Mouse (Mus musculus) embryonic fibroblast, embryonic 13.5 days (primary cell): ENCODE measurements around the gene Pex6. TPM values are rescaled to one million over a fixed set of nuclear protein-coding genes. Genes with fewer than 3 reads are reported as not detected.

Experiments
- H3K27ac ChIP-seq: 2 replicates; pipeline ENCODE4 v1.5.1; 2012; ENCODE audit warnings: low read length, control low read depth, inconsistent platforms; ENCODE audit not compliant: insufficient read depth
- H3K4me1 ChIP-seq: 2 replicates; pipeline ENCODE4 v1.6.1; 2011; ENCODE audit warnings: low read length; ENCODE audit not compliant: control insufficient read depth, insufficient read depth
- H3K4me3 ChIP-seq: 2 replicates; pipeline ENCODE4 v1.5.1; 2011; ENCODE audit warnings: mild to moderate bottlenecking, control low read depth, low read length; ENCODE audit not compliant: insufficient read depth
- CTCF ChIP-seq: IDR thresholded peaks from 2 replicates; pipeline ENCODE4 v1.5.1; 2011; ENCODE audit warnings: mild to moderate bottlenecking, control low read depth, low read length, moderate library complexity, borderline replicate concordance; ENCODE audit not compliant: insufficient read depth
- POLR2A ChIP-seq: IDR thresholded peaks from 2 replicates; pipeline ENCODE4 v1.6.1; 2011; ENCODE audit warnings: low read depth, mild to moderate bottlenecking, control low read depth, low read length, moderate library complexity
- polyA plus RNA-seq: library from polyadenylated mRNA; stranded (reverse); fragments of >200 nt; gene quantifications from 2 replicates; pipeline ENCODE4 v1.2.4, GENCODE M21; 2011; ENCODE audit warnings: low read depth; ENCODE audit not compliant: missing spikeins, insufficient read length

Gene Pex6
- polyA plus RNA-seq, 1 experiment, result 13.1 TPM

DNA sequence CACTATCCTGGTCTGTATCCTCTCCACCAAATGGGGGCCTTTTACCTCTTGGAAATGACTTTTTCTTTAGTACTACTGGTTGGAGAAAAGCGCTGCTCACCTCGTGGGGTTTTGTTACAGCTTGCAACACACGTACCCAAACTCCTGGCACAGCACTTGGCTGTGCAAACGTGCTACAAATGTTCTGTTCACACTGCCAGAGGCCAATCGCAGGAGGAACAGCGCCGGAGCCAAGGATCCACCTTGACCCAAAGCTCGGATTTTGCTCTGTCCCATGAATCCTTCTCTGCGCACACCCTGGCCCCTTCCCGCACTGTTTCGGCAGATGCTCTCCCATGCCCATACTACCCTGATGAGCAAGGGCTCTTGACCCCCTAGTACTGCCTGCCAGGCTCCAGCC lies 17.2 kb downstream of the Pex6 start:
- no peak overlapping the region for H3K27ac ChIP-seq
- TF ChIP-seq POLR2A (no peak), CTCF (no peak)
- no peak overlapping the region for H3K4me3 ChIP-seq
- H3K4me1 ChIP-seq, result no peaks in the 10 kb centered on the region

DNA sequence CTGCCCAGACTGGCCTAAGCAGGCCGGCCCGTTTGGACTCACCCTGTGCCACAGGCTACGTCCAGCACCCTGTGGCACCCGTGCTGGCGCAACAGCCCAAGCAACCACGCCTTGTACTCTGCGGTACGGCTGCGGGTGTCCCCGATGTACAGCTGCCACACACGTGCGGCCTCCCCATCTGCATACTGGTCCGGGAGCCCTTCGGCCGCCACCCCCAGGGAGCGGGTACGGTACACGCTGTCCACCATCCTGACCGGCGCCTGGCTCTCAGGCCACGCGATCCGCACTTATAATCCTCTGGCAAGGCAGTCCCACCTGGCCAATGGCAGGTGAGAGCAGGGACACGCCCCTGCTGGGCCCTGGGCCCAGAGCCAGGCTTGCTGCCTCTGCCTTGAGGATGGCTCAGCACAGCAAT lies 17.6 kb downstream of the Pex6 start, which contains the start of gene Gnmt:
Gene Gnmt, minus strand, starts transcription at position 265 of the 415 bp plus-strand sequence.
- Histone ChIP-seq H3K4me3 (no peak within 1 kb of the TSS), H3K4me1 (no peaks in the 10 kb centered on the region), H3K27ac (no peak within 1 kb of the TSS)
- no peak for TF ChIP-seq POLR2A
- TF ChIP-seq CTCF, result no peak

DNA sequence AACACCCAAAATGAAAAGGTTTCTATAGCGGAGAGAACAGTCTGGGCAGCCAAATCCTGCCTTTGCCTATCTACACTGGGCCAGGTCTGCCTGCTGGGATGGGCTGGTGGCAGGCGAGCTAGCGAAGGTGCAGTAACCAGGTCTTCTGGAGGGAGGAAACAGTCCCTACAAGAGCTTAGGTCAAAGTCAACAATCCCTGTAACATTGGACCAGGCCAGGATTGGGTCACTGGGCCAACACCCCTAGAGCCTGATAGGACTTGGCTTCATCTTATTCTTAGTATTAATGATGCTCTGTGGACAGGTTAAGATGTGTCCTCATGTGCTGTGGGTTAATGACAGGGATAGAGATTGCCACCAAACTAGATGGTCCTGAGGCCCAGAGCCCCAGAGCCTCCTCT lies 22.8 kb downstream of the Pex6 start:
- TF ChIP-seq POLR2A (no peak), CTCF (no peak)
- Histone ChIP-seq H3K4me3 (no peak overlapping the region), H3K27ac (no peak overlapping the region), H3K4me1 (no peaks in the 10 kb centered on the region)

DNA sequence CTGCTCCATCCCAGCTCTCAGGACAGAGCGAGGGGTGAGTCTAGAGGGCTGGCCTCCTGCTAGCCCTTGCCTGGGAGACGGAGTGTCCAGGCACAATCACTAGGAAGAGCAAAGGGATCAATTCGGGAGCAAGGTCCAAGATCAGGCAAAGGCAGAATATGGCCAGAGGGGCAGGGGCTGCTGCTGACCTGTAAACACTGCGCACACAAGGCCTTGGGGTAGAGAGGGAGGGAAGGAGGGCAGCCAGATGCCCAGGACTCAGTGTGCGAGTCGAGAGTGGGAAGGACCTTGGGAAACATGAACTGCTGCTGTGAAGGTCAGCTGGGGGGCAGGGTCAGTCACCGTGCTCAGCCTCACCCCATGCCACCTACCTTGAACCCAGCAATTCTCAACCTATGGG lies 24.0 kb downstream of the Pex6 start:
- TF ChIP-seq POLR2A, result no peak
- TF ChIP-seq CTCF, result no peak
- no peak overlapping the region for H3K4me3 ChIP-seq
- no peaks in the 10 kb centered on the region for H3K4me1 ChIP-seq
- H3K27ac ChIP-seq, result no peak overlapping the region

DNA sequence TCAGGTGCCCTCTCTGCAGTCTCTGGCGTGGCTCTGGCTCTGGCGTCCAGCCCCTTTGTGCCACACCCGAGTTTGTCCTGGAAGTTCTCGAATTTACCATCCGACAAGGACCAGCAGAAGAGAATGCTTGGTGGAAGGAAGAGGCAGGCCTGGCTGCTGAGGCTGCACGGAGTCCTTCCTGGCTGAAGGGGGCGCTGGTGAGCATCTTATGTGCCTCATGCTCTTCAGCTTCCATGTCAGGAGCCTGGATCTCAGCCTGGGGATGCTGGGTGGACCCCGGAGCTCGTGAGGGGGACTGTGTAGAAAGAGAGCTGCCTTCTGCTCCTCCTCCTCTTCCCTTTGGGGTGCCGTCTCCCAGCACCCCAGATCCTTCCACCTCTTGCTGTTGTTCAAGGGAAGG lies 24.9 kb downstream of the Pex6 start:
- H3K4me1 ChIP-seq, result no peaks in the 10 kb centered on the region
- TF ChIP-seq POLR2A (no peak), CTCF (peak; percentile 33; the same call in 1 of the 2 replicates)
- H3K4me3 ChIP-seq, result no peak overlapping the region
- no peak overlapping the region for H3K27ac ChIP-seq

DNA sequence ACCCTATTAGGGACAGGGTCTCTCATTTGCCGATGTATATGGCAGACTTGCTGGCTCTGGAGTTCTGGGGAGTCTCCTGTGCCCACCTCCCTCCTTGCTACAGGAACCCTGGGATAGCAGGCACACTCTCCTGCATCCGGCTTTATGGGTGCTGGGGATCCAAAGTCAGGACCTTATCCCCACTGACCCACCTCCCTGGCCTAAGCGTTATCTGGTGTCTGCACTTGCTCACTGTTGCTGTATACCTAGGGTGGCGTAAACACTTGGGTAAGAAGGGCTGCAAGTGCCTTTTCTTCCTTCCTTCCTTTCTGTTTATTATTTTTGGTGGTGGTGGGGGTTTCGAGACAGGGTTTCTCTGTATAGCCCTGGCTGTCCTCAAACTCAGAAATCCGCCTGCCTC lies 30.0 kb downstream of the Pex6 start:
- Histone ChIP-seq H3K4me3 (no peak overlapping the region), H3K27ac (no peak overlapping the region), H3K4me1 (no peaks in the 10 kb centered on the region)
- no peak for TF ChIP-seq POLR2A
- TF ChIP-seq CTCF, result no peak

DNA sequence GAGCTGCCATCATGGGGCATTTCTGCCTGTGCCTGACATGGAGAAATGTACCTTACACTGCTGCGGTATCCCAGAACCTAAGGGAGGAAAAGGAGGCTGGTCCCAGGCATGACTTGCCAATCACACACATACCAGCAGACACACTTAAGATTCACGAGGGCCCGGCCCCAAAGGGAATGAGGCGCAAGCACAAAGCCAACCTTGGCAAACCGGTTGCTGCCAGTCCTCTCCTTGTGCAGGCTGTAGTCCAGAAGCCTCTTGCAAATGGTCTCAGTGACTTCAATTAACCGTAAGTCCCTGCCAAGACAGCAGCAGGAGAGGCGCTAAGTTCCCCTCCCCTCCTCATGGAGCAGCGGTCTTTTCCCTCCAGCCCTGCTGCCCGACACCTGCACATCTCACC lies 31.7 kb downstream of the Pex6 start:
- H3K4me3 ChIP-seq, result no peak overlapping the region
- TF ChIP-seq POLR2A (no peak), CTCF (no peak)
- H3K4me1 ChIP-seq, result no peaks in the 10 kb centered on the region
- no peak overlapping the region for H3K27ac ChIP-seq

DNA sequence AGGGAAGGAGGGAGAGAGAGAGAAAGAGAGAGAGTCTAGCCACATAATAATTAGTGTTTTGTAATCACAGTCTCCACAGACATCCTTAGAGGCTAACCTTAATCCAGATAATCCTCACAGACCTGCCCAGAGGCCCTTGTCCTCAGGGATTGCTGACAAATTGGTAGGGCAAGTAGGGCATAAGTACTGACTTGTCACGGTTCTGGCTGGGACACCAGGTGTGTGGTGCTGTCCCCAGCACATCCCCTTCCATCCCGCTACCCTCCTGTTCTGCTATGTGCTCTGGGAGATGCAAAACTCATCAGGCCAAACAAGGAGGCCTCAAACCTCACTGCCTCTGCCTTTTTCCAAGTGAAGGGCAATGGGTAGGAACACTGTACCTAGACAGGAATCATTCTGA lies 34.2 kb downstream of the Pex6 start:
- TF ChIP-seq POLR2A, result no peak
- TF ChIP-seq CTCF, result no peak
- no peaks in the 10 kb centered on the region for H3K4me1 ChIP-seq
- no peak overlapping the region for H3K27ac ChIP-seq
- H3K4me3 ChIP-seq, result no peak overlapping the region

DNA sequence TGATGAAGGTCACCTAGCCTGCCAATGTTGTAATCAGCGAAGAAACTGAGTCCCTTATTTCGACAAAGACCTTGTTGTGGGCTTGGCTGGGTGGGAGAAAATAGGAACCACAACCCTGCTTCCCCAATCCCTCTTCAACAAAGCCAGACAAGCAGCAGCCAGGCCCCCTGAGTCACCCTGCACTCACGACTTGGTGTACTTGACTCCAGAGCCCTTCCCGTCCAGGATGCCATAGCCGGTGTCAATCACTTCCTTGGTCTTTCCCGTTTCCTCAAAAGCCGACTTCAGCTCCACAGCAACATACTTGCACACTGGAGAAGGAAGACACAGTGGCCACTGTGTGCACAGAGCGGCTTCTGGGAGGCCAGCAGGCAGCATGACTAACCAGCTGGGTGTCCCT lies 36.0 kb downstream of the Pex6 start:
- TF ChIP-seq POLR2A (no peak), CTCF (no peak)
- no peak overlapping the region for H3K27ac ChIP-seq
- 0 out of 2 replicates have a peak, but pooled peaks cover 5% of the 10 kb centered on the region for H3K4me1 ChIP-seq
- H3K4me3 ChIP-seq, result no peak overlapping the region

DNA sequence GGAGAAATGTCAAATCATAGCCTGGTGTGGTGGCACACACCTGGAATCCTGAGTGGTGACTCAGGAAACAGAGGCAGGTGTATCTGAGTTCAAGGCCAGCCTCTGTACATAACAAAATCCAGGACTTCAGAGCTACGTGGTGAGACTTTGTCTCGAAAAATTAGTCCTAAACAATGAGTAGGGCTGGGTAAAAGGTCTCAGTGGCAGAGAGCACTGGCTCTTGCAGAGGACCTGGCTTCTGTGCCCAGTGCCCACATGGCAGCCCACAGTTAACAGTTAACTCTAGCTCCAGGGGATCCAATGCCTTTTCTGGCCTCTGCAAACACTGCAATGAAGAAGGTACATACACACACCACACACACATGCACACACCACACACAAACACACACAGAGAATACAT lies 36.5 kb downstream of the Pex6 start:
- Histone ChIP-seq H3K27ac (no peak overlapping the region), H3K4me3 (no peak overlapping the region), H3K4me1 (0 out of 2 replicates have a peak, but pooled peaks cover 5% of the 10 kb centered on the region)
- no peak for TF ChIP-seq CTCF
- no peak for TF ChIP-seq POLR2A

DNA sequence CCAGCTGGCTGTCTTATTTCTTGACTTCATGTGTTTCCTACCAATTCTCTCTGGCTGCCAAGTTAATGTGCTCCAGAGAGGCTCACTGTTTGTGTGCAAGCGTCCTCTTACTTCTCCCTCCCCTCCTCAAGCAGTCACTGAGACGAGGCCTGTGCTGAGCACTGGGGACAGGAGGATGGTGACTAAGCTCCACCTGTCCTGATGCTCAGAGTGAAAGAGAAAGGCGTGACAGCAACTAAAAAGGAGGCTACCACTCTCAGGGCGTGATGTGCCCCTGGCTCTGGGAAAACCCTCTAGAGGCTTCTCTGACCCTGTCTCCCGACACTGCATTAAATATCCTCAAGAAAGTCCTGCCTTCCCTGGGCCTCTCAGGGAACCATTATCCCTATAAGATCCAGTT lies 38.0 kb downstream of the Pex6 start:
- Histone ChIP-seq H3K4me1 (0 out of 2 replicates have a peak, but pooled peaks cover 5% of the 10 kb centered on the region), H3K4me3 (no peak overlapping the region), H3K27ac (no peak overlapping the region)
- TF ChIP-seq CTCF (no peak), POLR2A (no peak)

DNA sequence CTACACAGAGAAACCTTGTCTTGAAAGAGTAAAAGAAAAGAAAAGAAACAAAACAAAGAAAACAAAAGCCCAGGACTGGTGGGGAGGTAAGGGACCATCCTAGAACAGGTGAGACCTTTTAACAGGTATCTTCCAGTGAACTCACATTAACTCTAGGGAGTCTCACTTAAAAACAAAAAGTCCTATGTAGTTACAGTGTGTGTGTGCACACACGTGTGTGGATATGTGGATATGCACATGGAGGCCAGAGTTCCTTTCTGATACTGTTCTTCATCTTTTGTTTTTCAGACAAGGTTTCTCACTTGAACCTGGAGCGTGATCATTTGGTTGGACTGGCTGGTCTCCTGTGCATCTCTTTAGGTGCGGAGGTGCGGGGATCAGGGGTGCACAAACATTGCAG lies 39.3 kb downstream of the Pex6 start:
- H3K4me3 ChIP-seq, result peak overlapping the region; percentile 78; the same call in 1 of the 2 replicates
- TF ChIP-seq POLR2A (no peak), CTCF (no peak)
- 0 out of 2 replicates have a peak, but pooled peaks cover 5% of the 10 kb centered on the region for H3K4me1 ChIP-seq
- H3K27ac ChIP-seq, result no peak overlapping the region
